Mouse (Mus musculus): ENCODE measurements around the gene Keap1. TPM values are rescaled to one million over a fixed set of nuclear protein-coding genes. Genes with fewer than 3 reads are reported as not detected.

Keap1 gene
- polyA plus RNA-seq, 1 experiment from 2014 or later = 40.8 TPM

- H3K27ac ChIP-seq (replicated peaks) = no peak overlapping the region
These were observed 27.5 kb downstream of the Keap1 start for GRCm38 (mm10) chr9:21211624-21212023.

GRCm38 (mm10) chr9:21210821-21211220, 28.3 kb downstream of the Keap1 start:
- no peak overlapping the region for H3K9ac ChIP-seq (ENCODE audit: low read length)
- TF ChIP-seq EP300 (optimal IDR thresholded peaks at IDR 0.05) (no peak), CTCF (IDR thresholded peaks at IDR 0.05; ENCODE audit: low read depth) (no peak)
- no peak for DNase-seq (ENCODE audit: low spot score)
- H3K4me2 ChIP-seq (replicated peaks; ENCODE audit: low read depth) = no peak overlapping the region
- ATAC-seq (ENCODE audit: low FRiP score, low TSS enrichment) = no peak
- H3K4me3 ChIP-seq (ENCODE audit: low read depth, low read length) = no peak overlapping the region
- H3K27me3 ChIP-seq (ENCODE audit: control insufficient read depth, insufficient read depth, low read length) = no peaks in the 10 kb centered on the region
- H3K9me3 ChIP-seq (ENCODE audit: control insufficient read depth, low read length) = no peaks in the 10 kb centered on the region
- H3K4me1 ChIP-seq (replicated peaks; ENCODE audit: control insufficient read depth, insufficient read depth) = no peaks in the 10 kb centered on the region
- 88% methylated on average over 6 of the region's 6 CpGs for WGBS
- H3K27ac ChIP-seq (replicated peaks) = no peak overlapping the region
- no peaks in the 10 kb centered on the region for H3K36me3 ChIP-seq (ENCODE audit: control insufficient read depth, insufficient read depth, low read length)

More at GRCm38 (mm10) chr9:21211624-21212023, 27.5 kb downstream of the Keap1 start:
- Histone ChIP-seq H3K4me1 (replicated peaks; ENCODE audit: control insufficient read depth, insufficient read depth) (no peaks in the 10 kb centered on the region), H3K9me3 (ENCODE audit: control insufficient read depth, low read length) (no peaks in the 10 kb centered on the region), H3K27me3 (ENCODE audit: control insufficient read depth, insufficient read depth, low read length) (no peaks in the 10 kb centered on the region), H3K36me3 (ENCODE audit: control insufficient read depth, insufficient read depth, low read length) (no peaks in the 10 kb centered on the region), H3K4me2 (replicated peaks; ENCODE audit: low read depth) (no peak overlapping the region), H3K9ac (ENCODE audit: low read length) (no peak overlapping the region), H3K4me3 (ENCODE audit: low read depth, low read length) (no peak overlapping the region)
- TF ChIP-seq CTCF (IDR thresholded peaks at IDR 0.05; ENCODE audit: low read depth) = no peak
- TF ChIP-seq EP300 (optimal IDR thresholded peaks at IDR 0.05) = no peak
- 79% methylated on average over 7 of the region's 7 CpGs for WGBS
- DNase-seq (ENCODE audit: low spot score) (no peak), ATAC-seq (ENCODE audit: low FRiP score, low TSS enrichment) (no peak)

DNA sequence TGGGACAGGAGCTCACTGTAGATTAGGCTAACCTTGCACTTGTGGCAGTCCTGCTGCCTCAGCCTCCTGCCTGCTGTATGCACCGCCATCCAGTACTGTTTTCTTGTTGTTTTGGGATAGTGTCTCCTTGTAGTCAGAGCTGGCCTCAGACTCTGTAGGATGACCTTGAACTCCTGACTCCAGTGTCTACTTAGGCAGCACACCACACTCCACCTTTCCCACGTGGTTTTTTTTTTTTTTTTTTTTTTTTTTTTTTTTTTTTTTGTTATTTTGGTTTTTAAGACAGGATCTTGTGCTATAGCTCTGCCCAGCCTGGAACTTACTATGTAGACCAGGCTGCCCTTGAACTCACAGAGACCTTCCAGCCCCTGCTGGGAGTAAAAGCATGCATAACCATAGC, 30.5 kb downstream of the Keap1 start:
- Histone ChIP-seq H3K27me3 (ENCODE audit: control insufficient read depth, insufficient read depth, low read length) (no peaks in the 10 kb centered on the region), H3K4me2 (replicated peaks; ENCODE audit: low read depth) (no peak overlapping the region), H3K4me1 (replicated peaks; ENCODE audit: control insufficient read depth, insufficient read depth) (no peaks in the 10 kb centered on the region), H3K4me3 (ENCODE audit: low read depth, low read length) (no peak overlapping the region), H3K36me3 (ENCODE audit: control insufficient read depth, insufficient read depth, low read length) (no peaks in the 10 kb centered on the region), H3K27ac (replicated peaks) (no peak overlapping the region), H3K9me3 (ENCODE audit: control insufficient read depth, low read length) (no peaks in the 10 kb centered on the region), H3K9ac (ENCODE audit: low read length) (no peak overlapping the region)
- WGBS = 58% methylated on average over 2 of the region's 2 CpGs
- DNase-seq (ENCODE audit: low spot score) (no peak), ATAC-seq (ENCODE audit: low FRiP score, low TSS enrichment) (no peak)
- no peak for TF ChIP-seq EP300 (optimal IDR thresholded peaks at IDR 0.05)
- TF ChIP-seq CTCF (IDR thresholded peaks at IDR 0.05; ENCODE audit: low read depth) = no peak

GRCm38 (mm10) chr9:21206848-21207247, 32.3 kb downstream of the Keap1 start:
- 80% methylated on average over 6 of the region's 6 CpGs for WGBS
- Histone ChIP-seq H3K27me3 (ENCODE audit: control insufficient read depth, insufficient read depth, low read length) (no peaks in the 10 kb centered on the region), H3K9ac (ENCODE audit: low read length) (no peak overlapping the region)

GRCm38 (mm10) chr9:21204528-21205272, 34.5 kb downstream of the Keap1 start:
- no peak for TF ChIP-seq CTCF (IDR thresholded peaks at IDR 0.05; ENCODE audit: low read depth)
- no peak for TF ChIP-seq EP300 (optimal IDR thresholded peaks at IDR 0.05)
- Histone ChIP-seq H3K27ac (replicated peaks) (no peak overlapping the region), H3K4me1 (replicated peaks; ENCODE audit: control insufficient read depth, insufficient read depth) (no peaks in the 10 kb centered on the region), H3K9ac (ENCODE audit: low read length) (no peak overlapping the region; the same call in 1 of the 2 replicates), H3K9me3 (ENCODE audit: control insufficient read depth, low read length) (no peaks in the 10 kb centered on the region), H3K4me3 (ENCODE audit: low read depth, low read length) (peak overlapping the region; percentile 31), H3K4me2 (replicated peaks; ENCODE audit: low read depth) (peak overlapping the region; percentile 53), H3K36me3 (ENCODE audit: control insufficient read depth, insufficient read depth, low read length) (no peaks in the 10 kb centered on the region), H3K27me3 (ENCODE audit: control insufficient read depth, insufficient read depth, low read length) (no peaks in the 10 kb centered on the region)
- peak; percentile 64 for ATAC-seq (ENCODE audit: low FRiP score, low TSS enrichment)
- DNase-seq (ENCODE audit: low spot score) = peak; percentile 63
- WGBS = 10% methylated on average over 22 of the region's 23 CpGs

More at GRCm38 (mm10) chr9:21206848-21207247, 32.3 kb downstream of the Keap1 start:
- Histone ChIP-seq H3K27ac (replicated peaks) (no peak overlapping the region), H3K4me1 (replicated peaks; ENCODE audit: control insufficient read depth, insufficient read depth) (no peaks in the 10 kb centered on the region), H3K4me2 (replicated peaks; ENCODE audit: low read depth) (no peak overlapping the region), H3K4me3 (ENCODE audit: low read depth, low read length) (no peak overlapping the region), H3K36me3 (ENCODE audit: control insufficient read depth, insufficient read depth, low read length) (no peaks in the 10 kb centered on the region), H3K9me3 (ENCODE audit: control insufficient read depth, low read length) (no peaks in the 10 kb centered on the region)
- DNase-seq (ENCODE audit: low spot score) (no peak), ATAC-seq (ENCODE audit: low FRiP score, low TSS enrichment) (no peak)
- no peak for TF ChIP-seq CTCF (IDR thresholded peaks at IDR 0.05; ENCODE audit: low read depth)
- no peak for TF ChIP-seq EP300 (optimal IDR thresholded peaks at IDR 0.05)

DNA sequence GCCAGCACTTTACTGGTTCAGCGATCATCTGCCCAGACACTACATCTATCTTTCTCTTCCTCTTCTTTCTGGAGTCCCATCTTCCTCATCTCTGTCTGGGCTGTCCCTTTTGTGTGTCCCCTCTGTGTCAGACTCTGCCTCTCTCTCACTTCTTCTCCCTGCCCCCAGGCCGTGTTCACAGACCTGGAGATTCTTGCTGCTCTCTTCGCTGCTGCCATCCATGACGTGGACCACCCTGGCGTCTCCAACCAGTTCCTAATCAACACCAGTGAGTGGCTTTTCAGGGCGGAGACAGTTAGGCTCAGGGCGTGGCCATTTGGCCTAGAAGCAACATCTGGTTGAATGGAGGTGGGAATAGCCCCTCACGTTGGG, 35.0 kb downstream of the Keap1 start:
- H3K9ac ChIP-seq (ENCODE audit: low read length) = no peak overlapping the region
- no peaks in the 10 kb centered on the region for H3K4me1 ChIP-seq (replicated peaks; ENCODE audit: control insufficient read depth, insufficient read depth)
- H3K9me3 ChIP-seq (ENCODE audit: control insufficient read depth, low read length) = no peaks in the 10 kb centered on the region
- no peak overlapping the region for H3K4me2 ChIP-seq (replicated peaks; ENCODE audit: low read depth)
- H3K36me3 ChIP-seq (ENCODE audit: control insufficient read depth, insufficient read depth, low read length) = no peaks in the 10 kb centered on the region
- no peak overlapping the region for H3K4me3 ChIP-seq (ENCODE audit: low read depth, low read length)
- no peak for TF ChIP-seq EP300 (optimal IDR thresholded peaks at IDR 0.05)
- no peak for TF ChIP-seq CTCF (IDR thresholded peaks at IDR 0.05; ENCODE audit: low read depth)
- no peak overlapping the region for H3K27ac ChIP-seq (replicated peaks)
- DNase-seq (ENCODE audit: low spot score) = no peak
- peak; percentile 10; the same call in 1 of the 2 replicates for ATAC-seq (ENCODE audit: low FRiP score, low TSS enrichment)
- WGBS = 30% methylated on average over 8 of the region's 8 CpGs
- no peaks in the 10 kb centered on the region for H3K27me3 ChIP-seq (ENCODE audit: control insufficient read depth, insufficient read depth, low read length)

Measured in stomach, postnatal 0 days (tissue).